14 mouse cellular contexts compared by ENCODE assay signal in the genomic region with DNA sequence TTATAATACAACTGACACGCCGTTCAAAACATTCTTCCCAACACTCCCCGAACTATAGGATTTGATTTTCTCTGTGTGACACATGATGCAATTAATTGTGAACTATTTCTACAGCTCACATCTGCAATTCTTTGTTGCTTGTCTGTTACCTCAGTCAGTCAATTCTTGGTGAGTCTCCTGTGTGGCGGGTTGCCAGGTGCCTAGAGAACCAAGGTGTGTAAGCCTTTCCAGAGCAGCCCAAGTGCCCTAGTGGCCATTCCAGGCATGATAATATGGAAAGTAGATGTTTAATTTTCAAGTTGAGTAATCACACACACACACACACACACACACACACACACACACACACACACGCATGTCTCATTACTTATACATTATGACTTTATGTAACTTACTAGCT.
DNase-seq lines count a peak whose midpoint lies in the region; ATAC-seq and TF ChIP-seq lines count a peak whose summit lies in the region.
"Had no signal": no experiment of that assay in that cellular context is flagged by ENCODE, and none has a peak within 500 bp of the region (broad histone marks: within the 10 kb centered on the region; RNA-seq: fewer than 3 reads in every experiment).

No protein-coding gene starts in this region.

- DNase-seq in heart, adult 11 months, result peak; percentile 53
- DNase-seq in heart, embryonic 10.5 days (ENCODE audit: low spot score), result no peak
- DNase-seq in lung, embryonic 14.5 days, result peak; percentile 22
- no peak for DNase-seq in lung, postnatal 25 days (ENCODE audit: low spot score)
- DNase-seq in Patski (ENCODE audit: low read depth, low spot score), result no peak
- DNase-seq in cerebellum, postnatal 14 days, result peak; percentile 47 to 63
- no peak for DNase-seq in gastrocnemius, adult 8-10 months (ENCODE audit: low spot score in 2 of 2)
- DNase-seq: gastrocnemius, postnatal 25 days; heart, postnatal 4 days; thymus, adult 18-20 months had no signal

- peaks cover 8% of the 10 kb centered on the region; the same call in 1 of the 2 replicates for H3K36me3 ChIP-seq in heart, embryonic 10.5 days
- no peaks in the 10 kb centered on the region for H3K36me3 ChIP-seq in lung, embryonic 14.5 days (ENCODE audit: insufficient read depth)
- H3K36me3 ChIP-seq: limb, embryonic 15.5 days; neural tube, embryonic 15.5 days had no signal

- no peaks in the 10 kb centered on the region; the same call in 1 of the 2 replicates for H3K9me3 ChIP-seq in heart, embryonic 10.5 days
- no peaks in the 10 kb centered on the region for H3K9me3 ChIP-seq in lung, embryonic 14.5 days (ENCODE audit: low read depth, low read length)
- H3K9me3 ChIP-seq: limb, embryonic 15.5 days; neural tube, embryonic 15.5 days had no signal

- POLR2A ChIA-PET in Patski (lab: Charles Lee), result no interaction called here

- no peaks in the 10 kb centered on the region for H3K27me3 ChIP-seq in heart, embryonic 10.5 days (ENCODE audit: insufficient read depth, poor library complexity, severe bottlenecking)
- H3K27me3 ChIP-seq in lung, embryonic 14.5 days (ENCODE audit: insufficient read depth, low read length), result no peaks in the 10 kb centered on the region
- no peaks in the 10 kb centered on the region for H3K27me3 ChIP-seq in Patski
- H3K27me3 ChIP-seq: heart, embryonic 12.5 days; limb, embryonic 15.5 days; neural tube, embryonic 15.5 days had no signal

- no peaks in the 10 kb centered on the region; the same call in 1 of the 2 replicates for H3K4me1 ChIP-seq in heart, embryonic 10.5 days
- H3K4me1 ChIP-seq in lung, embryonic 14.5 days (ENCODE audit: insufficient read depth), result no peaks in the 10 kb centered on the region; the same call in 1 of the 2 replicates
- H3K4me1 ChIP-seq: heart, embryonic 12.5 days; limb, embryonic 15.5 days had no signal

- no peak overlapping the region for H3K4me3 ChIP-seq in heart, embryonic 10.5 days
- no peak overlapping the region for H3K4me3 ChIP-seq in lung, embryonic 14.5 days (ENCODE audit: low read depth, low read length)
- H3K4me3 ChIP-seq: heart, embryonic 12.5 days; limb, embryonic 15.5 days; neural tube, embryonic 15.5 days had no signal

- 89% methylated on average over 5 of the region's 5 CpGs for WGBS in heart, embryonic 10.5 days
- WGBS in lung, embryonic 14.5 days, result 81% methylated on average over 5 of the region's 5 CpGs

- no peak overlapping the region for H3K9ac ChIP-seq in lung, embryonic 14.5 days
- H3K9ac ChIP-seq: heart, embryonic 12.5 days; limb, embryonic 15.5 days; neural tube, embryonic 15.5 days had no signal

- TF ChIP-seq CTCF in lung, embryonic 14.5 days (IDR thresholded peaks at IDR 0.05; ENCODE audit: low read depth), result no peak
- TF ChIP-seq CTCF in Patski (IDR thresholded peaks at IDR 0.05), result peak; percentile 14

- in situ Hi-C loops in Patski (cut with MboI; ENCODE audit: low pct_unique_long_range_greater_than_20kb), result no loop called here

- CTCF ChIA-PET in Patski (lab: Charles Lee), result interaction anchor here (1.1 to 1.3 kb wide), 2 partner anchors 14 to 17 kb away, joined by 4 to 5 read pairs; no protein-coding TSS in a partner anchor

- ATAC-seq in lung, embryonic 14.5 days (ENCODE audit: insufficient read depth), result no peak
- no peak for ATAC-seq in Patski
- ATAC-seq: forebrain, embryonic 16.5 days had no signal

- no peak overlapping the region for H3K27ac ChIP-seq in heart, embryonic 10.5 days
- no peak overlapping the region for H3K27ac ChIP-seq in lung, embryonic 14.5 days (ENCODE audit: low read depth)
- H3K27ac ChIP-seq: limb, embryonic 15.5 days; neural tube, embryonic 15.5 days had no signal

- no peak overlapping the region for H3K4me2 ChIP-seq in lung, embryonic 14.5 days
- H3K4me2 ChIP-seq: heart, embryonic 12.5 days; limb, embryonic 15.5 days; neural tube, embryonic 15.5 days had no signal

Comparison
In these comparisons a context has a peak if more than half of its experiments do, and no peak if none do; other contexts are left out.
1. DNase-seq: peak in heart, adult 11 months (single experiment), lung, embryonic 14.5 days (single experiment) and cerebellum, postnatal 14 days (2 of 2); none in heart, embryonic 10.5 days (single experiment), lung, postnatal 25 days (single experiment), Patski (single experiment) and gastrocnemius, adult 8-10 months (0 of 2).